Mouse (Mus musculus) neural tube, embryonic 13.5 days (tissue): ENCODE results near the gene Gm609. TPM values are rescaled to one million over a fixed set of nuclear protein-coding genes. Genes with fewer than 3 reads are reported as not detected.
"Not testable (repeated sequence)": the region's sequence is repeated elsewhere in the genome, so short reads cannot be mapped to it uniquely, and the experiment has no call there.

ENCODE experiments used
- ATAC-seq: fragments of 200-750 bp; cut with Nextera tagmentation; 2 replicates; pipeline ENCODE4 v1.8.0; 2017; ENCODE audit warnings: low read depth, mild to moderate bottlenecking, moderate TSS enrichment, moderate library complexity
- H3K27ac ChIP-seq: fragments of 300-500 bp; sonication (generic); replicated peaks from 2 replicates; pipeline ENCODE4 v1.5.1; 2015; ENCODE audit warnings: moderate library complexity, mild to moderate bottlenecking, inconsistent platforms
- H3K27me3 ChIP-seq: fragments of 300-500 bp; sonication (generic); 2 replicates; pipeline ENCODE4 v1.6.1; 2015; ENCODE audit warnings: mild to moderate bottlenecking, inconsistent platforms
- H3K36me3 ChIP-seq: fragments of 300-500 bp; sonication (generic); 2 replicates; pipeline ENCODE4 v1.6.1; 2015; ENCODE audit warnings: mild to moderate bottlenecking, inconsistent platforms
- H3K4me1 ChIP-seq: fragments of 300-500 bp; sonication (generic); replicated peaks from 2 replicates; pipeline ENCODE4 v1.6.1; 2015; ENCODE audit warnings: inconsistent platforms
- H3K4me2 ChIP-seq: fragments of 300-500 bp; sonication (generic); 2 replicates; pipeline ENCODE4 v1.6.1; 2015; ENCODE audit warnings: inconsistent platforms, mild to moderate bottlenecking, moderate library complexity
- H3K4me3 ChIP-seq: fragments of 300-500 bp; sonication (generic); 2 replicates; pipeline ENCODE4 v1.5.1; 2015; ENCODE audit warnings: mild to moderate bottlenecking, inconsistent platforms
- H3K9ac ChIP-seq: fragments of 300-500 bp; sonication (generic); 2 replicates; pipeline ENCODE4 v1.6.1; 2015; ENCODE audit warnings: moderate library complexity, mild to moderate bottlenecking, inconsistent platforms
- H3K9me3 ChIP-seq: fragments of 300-500 bp; sonication (generic); 2 replicates; pipeline ENCODE4 v1.6.1; 2016; ENCODE audit warnings: inconsistent platforms
- WGBS: fragments of 180-500 bp; shearing (Covaris S2); methylation state at CpG from one replicate; pipeline ENCODE4 v1.1.7; 2015; 5-methylcytosine and 5-hydroxymethylcytosine counted together
- polyA plus RNA-seq: library from polyadenylated mRNA; unstranded; fragments of >200 nt; fragmentation: Nextera tagmentation; extraction: Ambion mirVana; gene quantifications from 2 replicates; pipeline ENCODE4 v1.2.1, GENCODE M21; 2015

The Gm609 gene
- not detected in 2 replicates for polyA plus RNA-seq

DNA sequence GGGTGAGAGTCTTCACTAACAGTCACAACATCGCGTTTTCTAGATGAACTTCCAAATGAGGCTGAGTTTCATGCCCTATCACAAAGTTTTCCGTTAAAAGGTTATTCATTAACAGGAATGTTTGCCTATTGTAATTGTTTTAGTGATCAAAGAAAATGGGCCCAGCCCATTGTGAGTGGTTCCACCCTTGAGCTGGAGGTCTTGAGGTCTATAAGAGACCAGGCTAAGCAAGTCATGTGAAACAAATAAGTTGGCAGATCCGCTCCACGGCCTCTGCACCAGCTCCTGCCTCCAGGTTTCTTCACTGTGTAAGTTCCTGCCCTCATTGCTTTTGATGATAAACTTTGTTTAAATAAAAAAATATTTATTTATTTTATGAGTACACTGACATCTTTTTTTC lies at the start of gene Gm609:
Gm609 (minus strand) TSS at position 43 of the 400 bp plus-strand sequence.
- H3K27me3 ChIP-seq: no peaks in the 10 kb centered on the region

DNA sequence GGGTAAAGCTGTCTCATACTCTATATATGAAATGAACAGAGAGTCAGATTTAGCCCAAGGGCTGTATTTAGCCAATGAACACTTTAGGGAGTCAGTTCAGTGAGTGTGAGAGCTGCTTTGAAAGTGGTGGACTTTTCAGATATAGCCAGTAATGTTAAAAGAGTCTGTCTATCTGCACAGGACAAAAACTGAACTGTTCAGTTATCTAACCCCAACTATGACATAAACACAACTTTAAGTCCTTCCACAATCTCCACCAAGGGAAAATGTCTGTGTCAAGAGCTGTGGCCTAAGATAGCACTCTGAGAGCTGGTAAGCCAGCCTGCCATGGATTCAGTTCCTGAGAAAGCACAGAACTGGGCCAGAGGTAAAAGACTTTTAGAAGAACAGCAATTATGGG lies 49.3 kb upstream of the Gm609 start:
- no peak overlapping the region for H3K9ac ChIP-seq
- H3K4me1 ChIP-seq: no peaks in the 10 kb centered on the region
- no peak for ATAC-seq
- no peak overlapping the region for H3K27ac ChIP-seq
- H3K4me3 ChIP-seq: no peak overlapping the region
- H3K36me3 ChIP-seq: no peaks in the 10 kb centered on the region
- H3K9me3 ChIP-seq: no peaks in the 10 kb centered on the region
- no peak overlapping the region for H3K4me2 ChIP-seq
- H3K27me3 ChIP-seq: no peaks in the 10 kb centered on the region

More for the DNA sequence above, at the start of gene Gm609:
- no peak within 1 kb of the TSS for H3K4me2 ChIP-seq
- no peak within 1 kb of the TSS for H3K27ac ChIP-seq
- no peaks in the 10 kb centered on the region for H3K36me3 ChIP-seq
- no peak within 1 kb of the TSS for H3K4me3 ChIP-seq
- ATAC-seq: no peak
- 87% methylated on average over 5 of the region's 5 CpGs for WGBS
- no peak within 1 kb of the TSS for H3K9ac ChIP-seq
- H3K9me3 ChIP-seq: no peaks in the 10 kb centered on the region
- H3K4me1 ChIP-seq: no peaks in the 10 kb centered on the region

DNA sequence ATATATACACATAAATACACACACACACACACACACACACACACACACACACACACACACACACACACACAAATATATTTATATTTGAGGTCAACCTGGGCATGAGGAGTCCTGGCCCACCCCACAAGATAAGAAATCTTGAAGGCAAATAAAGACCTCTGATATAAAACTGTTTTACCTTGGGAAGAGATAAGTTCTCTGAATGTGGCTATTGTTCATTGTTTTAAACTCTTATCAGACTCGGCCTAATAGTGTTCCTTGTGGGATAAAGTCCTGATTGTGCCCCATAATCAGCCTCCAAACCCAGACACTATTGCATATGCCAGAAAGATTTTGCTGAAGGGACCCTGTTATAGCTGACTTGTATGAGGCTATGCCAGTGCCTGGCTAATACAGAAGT lies 45.6 kb upstream of the Gm609 start:
- not testable (repeated sequence) for H3K36me3 ChIP-seq, H3K4me2 ChIP-seq, H3K27me3 ChIP-seq, H3K4me1 ChIP-seq, H3K9me3 ChIP-seq, ATAC-seq, H3K4me3 ChIP-seq, H3K27ac ChIP-seq, H3K9ac ChIP-seq
- 81% methylated on average over 1 of the region's 1 CpGs for WGBS

DNA sequence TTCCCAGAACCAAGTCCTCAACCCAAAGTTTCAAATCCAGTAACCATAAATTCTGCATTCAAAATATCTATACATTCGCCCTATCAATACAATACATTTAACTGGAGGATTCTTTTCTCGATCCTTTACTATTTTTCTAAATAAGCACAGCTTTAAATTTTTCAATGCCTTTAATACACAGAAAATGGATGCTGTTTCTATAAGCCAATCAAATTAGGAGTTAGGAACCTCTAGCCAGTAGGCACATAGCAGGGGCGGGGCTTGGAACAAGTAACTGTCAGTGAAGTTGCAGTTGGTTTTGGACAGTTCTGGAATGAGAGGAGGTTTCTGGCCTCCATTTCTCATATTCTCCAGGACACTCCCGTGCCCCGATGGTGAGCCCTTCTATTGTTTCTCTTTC lies 42.2 kb upstream of the Gm609 start, which contains the start of gene Slc9c1:
Slc9c1 (plus strand) TSS at position 301 of the 400 bp plus-strand sequence.
- H3K9me3 ChIP-seq: no peaks in the 10 kb centered on the region
- no peak within 1 kb of the TSS for H3K4me3 ChIP-seq
- H3K4me2 ChIP-seq: no peak within 1 kb of the TSS
- H3K4me1 ChIP-seq: no peaks in the 10 kb centered on the region
- no peaks in the 10 kb centered on the region for H3K27me3 ChIP-seq
- no peaks in the 10 kb centered on the region for H3K36me3 ChIP-seq
- H3K27ac ChIP-seq: no peak within 1 kb of the TSS
- ATAC-seq: no peak
- 91% methylated on average over 5 of the region's 5 CpGs for WGBS
- no peak within 1 kb of the TSS for H3K9ac ChIP-seq

DNA sequence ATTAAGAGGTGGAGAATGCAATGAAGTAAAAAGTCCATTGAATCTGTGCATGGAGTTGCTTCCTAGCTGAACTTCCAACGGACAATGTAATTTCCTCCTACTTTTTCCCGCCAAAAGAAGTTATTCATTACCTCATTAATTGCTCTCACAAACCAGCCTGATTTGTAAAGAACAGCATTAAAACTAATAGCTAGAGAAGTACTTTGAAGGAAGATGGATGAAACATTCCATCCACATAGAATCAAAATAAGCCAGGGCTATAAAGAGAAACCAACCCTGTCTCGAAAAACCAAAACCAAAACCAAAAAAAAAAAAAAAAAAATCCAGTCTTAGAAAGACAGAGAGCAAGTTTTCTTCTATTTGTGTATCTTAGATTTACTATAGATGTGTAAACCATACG lies 39.2 kb upstream of the Gm609 start, which contains the start of gene Gm17783:
Gm17783 (minus strand) TSS at position 101 of the 400 bp plus-strand sequence.
- Histone ChIP-seq H3K36me3 (no peaks in the 10 kb centered on the region), H3K4me2 (no peak within 1 kb of the TSS), H3K9ac (no peak within 1 kb of the TSS), H3K4me3 (no peak within 1 kb of the TSS), H3K27me3 (no peaks in the 10 kb centered on the region), H3K27ac (no peak within 1 kb of the TSS), H3K4me1 (no peaks in the 10 kb centered on the region), H3K9me3 (no peaks in the 10 kb centered on the region)
- no peak for ATAC-seq
- 86% methylated on average over 4 of the region's 4 CpGs for WGBS

DNA sequence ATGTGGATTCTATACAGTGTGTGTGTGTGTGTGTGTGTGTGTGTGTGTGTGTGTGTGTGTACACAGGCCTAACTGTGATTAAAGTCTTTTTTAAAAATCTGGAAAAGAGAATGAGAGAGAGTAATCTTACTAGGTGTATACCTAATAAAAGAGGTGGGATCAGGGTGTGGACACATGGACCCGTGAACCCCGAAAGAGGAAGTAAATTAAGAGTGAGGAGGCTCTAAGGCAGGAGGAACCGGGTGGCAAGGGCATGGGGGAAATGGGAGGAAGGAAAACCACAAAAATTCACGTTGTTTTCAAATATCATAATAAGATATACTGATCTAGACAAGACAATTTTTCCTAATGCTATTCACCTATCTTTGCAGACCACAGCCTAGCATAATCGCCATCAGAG lies 32.8 kb upstream of the Gm609 start:
- no peak overlapping the region for H3K4me2 ChIP-seq
- ATAC-seq: no peak
- no peaks in the 10 kb centered on the region for H3K9me3 ChIP-seq
- H3K4me1 ChIP-seq: no peaks in the 10 kb centered on the region
- H3K4me3 ChIP-seq: no peak overlapping the region
- no peak overlapping the region for H3K27ac ChIP-seq
- no peaks in the 10 kb centered on the region for H3K36me3 ChIP-seq
- no peak overlapping the region for H3K9ac ChIP-seq
- 86% methylated on average over 5 of the region's 5 CpGs for WGBS
- H3K27me3 ChIP-seq: no peaks in the 10 kb centered on the region

DNA sequence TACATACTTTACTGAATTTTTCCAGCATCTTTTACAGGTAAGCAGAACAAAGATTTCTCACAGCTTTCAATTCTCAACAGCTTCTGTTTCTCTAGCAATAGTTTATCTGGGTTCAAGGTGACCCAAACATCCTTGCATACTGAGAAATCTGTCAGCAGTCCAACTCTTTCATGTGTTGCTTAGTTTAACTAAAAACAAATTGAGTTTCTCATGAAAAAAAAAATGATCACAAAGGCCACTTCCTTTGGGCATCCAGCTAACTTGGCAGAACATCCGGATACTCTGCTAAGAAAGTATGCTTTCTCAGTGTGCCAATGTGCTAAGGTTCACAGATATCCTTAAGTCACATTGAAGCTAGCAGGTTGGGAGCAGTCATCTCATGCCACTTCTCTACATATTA lies 2.6 kb upstream of the Gm609 start:
- Histone ChIP-seq H3K9me3 (no peaks in the 10 kb centered on the region), H3K36me3 (no peaks in the 10 kb centered on the region), H3K4me3 (no peak overlapping the region), H3K9ac (no peak overlapping the region), H3K4me2 (no peak overlapping the region), H3K27me3 (no peaks in the 10 kb centered on the region), H3K27ac (no peak overlapping the region), H3K4me1 (no peaks in the 10 kb centered on the region)
- no peak for ATAC-seq
- 87% methylated on average over 1 of the region's 1 CpGs for WGBS

DNA sequence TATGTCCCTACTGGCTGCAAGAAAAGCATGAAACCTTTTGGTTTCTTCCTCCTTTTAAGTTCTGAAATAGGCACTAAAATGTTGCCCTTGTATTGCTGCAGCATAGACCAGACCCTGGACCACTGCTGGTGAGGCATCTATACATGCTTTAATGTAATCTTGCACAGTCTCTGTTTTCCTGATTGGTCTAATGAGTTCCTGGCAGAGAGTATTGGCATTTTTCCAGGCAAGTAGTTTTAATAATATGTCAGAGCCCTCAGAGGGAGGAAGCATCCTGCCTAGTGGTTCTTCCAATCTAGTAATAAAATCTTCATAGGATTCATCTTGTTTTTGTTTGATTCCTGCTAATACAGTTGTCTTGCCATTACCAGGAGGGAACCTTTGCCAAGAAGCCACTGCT lies 15.8 kb downstream of the Gm609 start:
- H3K27ac ChIP-seq: no peak overlapping the region
- no peak overlapping the region for H3K4me2 ChIP-seq
- H3K9me3 ChIP-seq: no peaks in the 10 kb centered on the region
- H3K4me1 ChIP-seq: no peaks in the 10 kb centered on the region
- ATAC-seq: no peak
- no peaks in the 10 kb centered on the region for H3K27me3 ChIP-seq
- H3K36me3 ChIP-seq: no peaks in the 10 kb centered on the region
- H3K9ac ChIP-seq: no peak overlapping the region
- H3K4me3 ChIP-seq: no peak overlapping the region

DNA sequence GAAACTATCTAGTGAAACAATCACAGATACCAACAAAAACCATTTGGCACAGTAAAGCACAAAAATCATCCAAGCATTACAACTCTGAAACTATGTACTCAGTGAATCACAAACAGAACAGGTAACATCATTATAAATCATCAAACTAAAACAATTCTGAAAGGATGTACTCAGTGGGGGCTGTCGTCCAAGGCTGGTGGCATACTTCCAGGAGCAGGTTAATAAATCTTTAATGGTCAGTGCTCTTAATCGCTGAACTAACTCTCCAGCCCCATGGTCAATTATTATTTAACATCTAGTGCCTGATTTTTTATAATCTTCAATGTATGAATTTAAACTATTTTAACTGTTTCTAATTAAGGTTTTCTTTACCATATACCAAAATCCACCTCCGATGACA lies 20.9 kb downstream of the Gm609 start:
- not testable (repeated sequence) for H3K27ac ChIP-seq, H3K9me3 ChIP-seq, H3K9ac ChIP-seq, ATAC-seq, H3K4me2 ChIP-seq, H3K27me3 ChIP-seq, H3K4me1 ChIP-seq, H3K4me3 ChIP-seq, H3K36me3 ChIP-seq
- WGBS: 68% methylated on average over 3 of the region's 3 CpGs

DNA sequence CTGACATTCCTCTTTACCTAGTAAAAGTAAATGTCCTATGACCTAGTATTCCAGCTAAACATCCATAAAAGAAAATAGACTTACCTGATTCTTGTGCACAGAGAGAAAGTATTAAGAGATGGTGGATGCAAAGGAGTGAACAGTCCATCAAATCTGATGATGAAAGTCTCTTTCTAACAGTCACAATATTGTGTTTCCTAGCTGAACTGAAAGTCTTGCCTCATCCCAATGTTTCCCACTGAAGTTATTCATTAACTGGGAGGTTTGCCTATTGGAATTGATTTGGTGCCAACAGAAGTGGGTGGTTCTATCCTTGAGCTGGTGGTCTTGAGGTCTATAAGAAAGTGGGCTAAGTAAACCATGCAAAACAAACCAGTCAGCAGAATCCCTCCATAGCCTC lies 38.0 kb downstream of the Gm609 start:
- H3K9ac ChIP-seq: no peak overlapping the region
- H3K4me2 ChIP-seq: no peak overlapping the region
- no peak overlapping the region for H3K27ac ChIP-seq
- no peaks in the 10 kb centered on the region for H3K36me3 ChIP-seq
- ATAC-seq: no peak
- H3K4me3 ChIP-seq: no peak overlapping the region
- no peaks in the 10 kb centered on the region for H3K27me3 ChIP-seq
- no peaks in the 10 kb centered on the region for H3K4me1 ChIP-seq
- H3K9me3 ChIP-seq: no peaks in the 10 kb centered on the region

DNA sequence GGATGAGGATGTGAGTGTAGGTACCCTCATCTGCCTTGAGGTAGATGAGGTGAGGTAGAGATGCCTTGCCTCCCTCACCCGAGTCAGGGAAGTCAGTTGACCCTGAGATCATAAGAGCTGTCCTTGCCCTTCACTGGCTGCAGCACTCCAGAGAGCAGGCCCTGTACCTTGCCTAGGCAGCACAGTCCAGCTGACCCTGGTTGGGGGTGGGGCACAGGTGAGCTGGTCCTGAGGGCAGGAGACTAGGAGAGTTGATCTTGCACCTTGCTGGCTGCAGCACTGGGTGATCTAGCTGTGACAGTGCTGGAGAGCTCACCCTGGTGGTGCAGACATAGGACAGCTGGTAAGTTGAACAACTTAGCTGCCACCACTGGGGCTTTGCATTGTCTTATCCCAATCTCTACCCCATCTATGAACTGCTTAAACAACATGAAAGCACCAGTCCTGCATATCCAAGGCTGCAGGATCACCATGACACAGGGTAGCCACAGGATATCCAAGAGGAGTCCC lies 55.5 kb downstream of the Gm609 start:
- H3K27ac ChIP-seq: no peak overlapping the region
- no peaks in the 10 kb centered on the region for H3K4me1 ChIP-seq
- H3K27me3 ChIP-seq: no peaks in the 10 kb centered on the region
- H3K4me2 ChIP-seq: no peak overlapping the region
- 71% methylated on average over 1 of the region's 1 CpGs for WGBS
- H3K9me3 ChIP-seq: no peaks in the 10 kb centered on the region
- H3K9ac ChIP-seq: no peak overlapping the region
- H3K36me3 ChIP-seq: no peaks in the 10 kb centered on the region
- no peak for ATAC-seq
- H3K4me3 ChIP-seq: no peak overlapping the region

DNA sequence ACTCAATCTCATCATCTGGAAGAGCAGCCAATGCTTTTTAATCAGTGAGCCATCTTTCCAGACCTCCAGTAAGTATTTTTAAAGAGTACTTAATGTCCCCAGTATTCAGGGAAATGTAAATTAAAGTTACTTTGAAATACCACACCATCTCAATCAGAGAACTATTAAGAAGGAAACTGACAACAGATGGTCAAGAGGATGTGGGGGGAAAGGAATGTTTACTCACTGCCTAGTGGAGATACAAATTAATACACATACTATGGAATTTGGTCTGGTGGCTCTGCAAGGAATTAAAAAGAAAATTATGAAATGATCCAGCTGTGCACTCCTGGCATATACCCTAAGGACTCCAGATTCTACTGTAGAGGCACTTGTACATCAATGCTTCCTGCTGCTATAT lies 57.2 kb downstream of the Gm609 start:
- H3K4me3 ChIP-seq: no peak overlapping the region
- no peak overlapping the region for H3K27ac ChIP-seq
- no peak for ATAC-seq
- no peaks in the 10 kb centered on the region for H3K9me3 ChIP-seq
- H3K9ac ChIP-seq: no peak overlapping the region
- no peaks in the 10 kb centered on the region for H3K36me3 ChIP-seq
- no peaks in the 10 kb centered on the region for H3K27me3 ChIP-seq
- no peak overlapping the region for H3K4me2 ChIP-seq
- H3K4me1 ChIP-seq: no peaks in the 10 kb centered on the region

DNA sequence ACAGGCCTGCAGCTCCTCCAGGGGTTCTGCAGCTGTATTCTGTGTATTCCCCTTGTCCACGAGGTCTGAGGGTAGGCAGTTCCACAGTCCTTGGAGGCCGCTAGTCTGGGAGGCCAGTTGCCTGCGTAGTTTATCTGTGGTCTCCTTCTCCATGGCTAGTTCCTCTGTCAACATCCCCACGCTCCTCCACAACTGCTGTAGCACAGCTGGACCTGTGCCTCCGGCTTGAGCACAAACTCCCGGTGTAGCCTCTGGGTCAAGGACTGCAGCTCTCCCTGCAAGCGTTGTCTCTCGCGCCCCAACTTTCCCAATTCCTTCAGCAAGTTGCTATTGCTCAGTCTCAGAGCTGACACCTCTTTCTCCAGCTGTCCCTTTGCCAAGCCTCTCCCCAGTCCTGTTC lies 65.1 kb downstream of the Gm609 start:
- Histone ChIP-seq H3K4me2 (no peak overlapping the region), H3K4me3 (no peak overlapping the region), H3K36me3 (no peaks in the 10 kb centered on the region), H3K9me3 (no peaks in the 10 kb centered on the region), H3K4me1 (no peaks in the 10 kb centered on the region), H3K27me3 (no peaks in the 10 kb centered on the region), H3K9ac (no peak overlapping the region), H3K27ac (no peak overlapping the region)
- ATAC-seq: no peak
- 93% methylated on average over 9 of the region's 9 CpGs for WGBS
